Mouse (Mus musculus): ENCODE measurements at regions not wholly inside any gene's neighbourhood (a gene's known extent, or its start where the extent isn't known, plus 50 kb on each side); places are given as distances from the start of the nearest gene placed in this dataset.

- DNase-seq = no peak
Observed at GRCm38 (mm10) chr4:106121306-106121705, 194.7 kb upstream of the Usp24 start.

GRCm38 (mm10) chr4:106123038-106123654, 192.9 kb upstream of the Usp24 start:
- no peak for DNase-seq

GRCm38 (mm10) chr4:106127199-106127598, 188.8 kb upstream of the Usp24 start:
- DNase-seq = no peak

DNA sequence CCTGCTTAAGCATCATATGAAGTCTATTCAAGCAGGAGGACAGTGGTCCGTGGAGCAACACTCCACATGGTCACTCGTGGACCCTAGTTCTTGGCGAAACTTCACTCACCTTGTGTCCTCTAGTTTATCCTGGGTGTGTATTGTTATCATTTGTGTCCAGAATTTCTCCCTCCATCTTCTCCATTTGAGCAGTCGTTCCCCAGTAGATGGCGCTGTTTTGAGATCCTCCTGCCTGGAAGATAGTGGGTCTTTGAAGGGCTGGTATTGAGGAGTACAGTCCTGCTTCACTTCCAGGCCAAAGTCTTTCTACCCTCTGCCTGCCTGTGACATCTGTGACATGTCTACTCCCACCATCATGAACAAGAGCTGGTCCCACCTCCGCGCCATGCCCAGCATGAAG, 188.4 kb upstream of the Usp24 start:
- peak; percentile 7 to 21 for DNase-seq

DNA sequence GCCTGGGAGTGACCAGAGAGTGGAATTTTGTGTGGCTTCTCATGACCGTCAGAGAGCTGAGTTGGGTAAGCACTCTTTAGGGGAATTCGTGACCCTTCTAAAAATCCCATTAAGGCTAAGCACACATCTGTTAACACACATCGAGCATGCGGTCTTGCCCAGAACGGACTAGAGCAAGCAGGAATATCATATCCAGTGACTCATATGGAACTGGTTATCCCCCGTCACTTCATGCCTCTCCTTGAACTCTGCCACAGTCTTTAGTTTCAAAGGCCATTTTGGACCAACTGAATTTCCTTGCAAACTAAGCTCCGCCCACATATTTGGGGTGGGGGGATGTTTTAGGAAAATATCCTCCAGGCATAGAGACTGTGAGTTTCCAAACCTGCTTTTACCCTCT, 186.7 kb upstream of the Usp24 start:
- no peak for DNase-seq

DNA sequence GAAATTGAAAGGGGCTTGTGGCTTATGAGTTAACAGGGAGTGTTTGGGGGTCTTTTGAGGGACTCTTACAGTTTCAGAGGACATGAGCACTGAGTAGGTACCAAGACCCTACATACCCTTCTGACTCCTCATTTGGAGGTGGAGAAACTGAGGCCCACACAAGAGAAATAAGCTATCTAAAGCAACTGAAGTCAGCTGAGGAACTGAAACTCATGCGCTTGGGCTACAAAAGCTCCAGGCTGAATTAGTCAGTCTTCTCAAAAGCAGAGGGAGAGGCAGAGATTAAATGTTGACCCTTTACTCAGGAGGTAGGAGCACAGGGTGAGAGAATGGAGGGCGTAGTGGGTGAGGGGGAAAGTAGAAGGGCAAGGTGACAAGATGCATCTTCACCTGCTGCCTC, 186.2 kb upstream of the Usp24 start:
- no peak for DNase-seq

DNA sequence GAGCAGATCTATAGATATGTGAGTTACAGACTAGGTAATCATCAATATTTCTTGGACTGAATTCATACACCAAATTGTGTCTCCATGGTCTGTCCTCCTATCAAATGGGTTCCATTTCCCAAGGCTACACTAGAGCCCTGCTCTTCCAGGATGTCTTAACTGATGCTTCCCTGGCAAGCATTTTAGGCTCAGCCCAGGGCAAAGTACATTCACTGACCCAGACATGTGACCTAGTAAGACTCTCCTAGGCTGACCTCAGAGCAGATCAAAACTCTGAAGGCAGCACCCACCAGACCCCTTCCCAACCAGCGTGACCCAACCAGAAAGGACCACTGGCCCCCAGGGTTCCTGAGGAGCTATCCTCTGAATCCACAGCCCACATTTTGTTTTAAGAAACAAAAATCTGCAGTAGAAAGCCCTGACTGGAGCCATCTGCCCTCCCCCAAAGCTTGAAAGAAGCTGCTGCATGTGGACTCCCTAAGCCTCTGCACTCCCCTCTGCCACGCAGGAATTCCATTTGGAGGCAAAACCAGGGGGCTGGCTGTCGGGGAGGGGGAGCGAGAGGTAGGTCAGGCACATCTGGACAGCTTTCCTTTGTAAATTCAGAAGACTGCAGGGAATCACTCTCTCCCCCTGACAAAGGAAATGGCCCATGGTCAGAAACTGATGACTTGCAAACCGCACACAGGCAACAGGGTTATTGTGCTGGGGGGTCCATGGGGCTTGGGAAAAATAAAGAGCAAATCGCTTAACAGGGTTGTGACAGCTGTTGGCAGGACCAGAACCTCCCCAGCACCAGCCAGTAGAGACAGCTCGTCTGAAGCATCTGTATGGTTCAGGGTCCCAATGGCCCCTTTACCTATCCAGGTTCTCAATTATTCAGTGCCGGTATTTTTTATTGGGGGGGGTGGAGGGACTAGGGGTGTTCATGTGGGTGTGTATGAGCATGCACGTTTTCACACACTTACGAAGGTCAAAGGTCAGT, 182.0 kb upstream of the Usp24 start:
- DNase-seq = no peak

DNA sequence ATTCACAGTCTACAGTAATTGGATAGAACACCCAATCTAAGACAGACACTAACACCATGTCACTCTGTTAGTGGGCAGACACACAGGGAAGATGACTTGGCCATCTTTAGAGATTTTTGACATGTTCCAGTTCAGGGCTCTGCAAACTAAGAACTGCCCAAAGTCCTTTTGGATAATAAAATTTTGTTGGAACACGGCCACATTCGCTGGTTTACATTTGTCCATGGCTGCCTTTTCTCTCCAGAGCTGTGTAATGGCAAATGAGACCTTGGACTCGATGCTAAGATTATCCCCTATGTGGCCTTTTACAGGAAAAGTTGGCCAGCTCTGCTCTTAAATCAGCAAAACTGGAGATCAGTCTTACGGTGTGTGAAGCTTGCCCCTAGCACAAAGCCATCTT, 173.3 kb upstream of the Usp24 start:
- DNase-seq = no peak

DNA sequence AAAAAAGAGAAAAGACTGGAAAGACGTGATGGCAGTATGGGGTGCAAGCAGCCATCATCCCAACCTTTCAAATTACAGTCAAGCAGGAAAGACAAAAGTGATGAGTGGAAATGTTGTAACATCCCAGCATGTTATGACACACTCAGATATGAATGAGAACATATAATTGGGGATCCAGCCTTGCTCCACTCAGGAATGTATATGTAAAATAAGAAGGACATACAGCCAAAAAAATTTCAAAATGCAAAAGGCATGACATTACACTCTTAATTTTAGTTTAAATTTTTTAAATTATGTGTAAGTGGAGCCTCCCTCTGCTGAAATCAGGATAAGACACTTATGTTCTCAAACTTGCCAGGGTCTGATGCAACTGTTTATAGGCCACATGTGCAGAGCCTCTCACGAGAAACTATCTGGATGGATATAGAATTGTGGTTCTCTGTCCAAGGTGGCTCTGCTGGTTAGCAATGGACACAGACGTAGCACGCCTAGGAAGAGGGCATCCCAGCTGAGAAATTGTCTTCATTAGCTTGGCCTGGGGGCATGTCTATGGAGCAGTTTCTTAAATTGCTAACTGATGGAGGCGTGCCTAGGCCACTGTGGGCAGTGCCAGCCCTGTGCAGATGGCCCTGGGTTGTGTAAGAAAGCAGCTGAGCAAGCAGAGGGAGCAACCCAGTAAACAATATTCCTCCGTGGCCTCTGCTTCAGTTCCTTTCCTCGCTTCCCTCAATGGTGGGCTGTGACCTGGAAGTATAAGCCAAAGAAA, 171.5 kb upstream of the Usp24 start:
- DNase-seq = no peak

DNA sequence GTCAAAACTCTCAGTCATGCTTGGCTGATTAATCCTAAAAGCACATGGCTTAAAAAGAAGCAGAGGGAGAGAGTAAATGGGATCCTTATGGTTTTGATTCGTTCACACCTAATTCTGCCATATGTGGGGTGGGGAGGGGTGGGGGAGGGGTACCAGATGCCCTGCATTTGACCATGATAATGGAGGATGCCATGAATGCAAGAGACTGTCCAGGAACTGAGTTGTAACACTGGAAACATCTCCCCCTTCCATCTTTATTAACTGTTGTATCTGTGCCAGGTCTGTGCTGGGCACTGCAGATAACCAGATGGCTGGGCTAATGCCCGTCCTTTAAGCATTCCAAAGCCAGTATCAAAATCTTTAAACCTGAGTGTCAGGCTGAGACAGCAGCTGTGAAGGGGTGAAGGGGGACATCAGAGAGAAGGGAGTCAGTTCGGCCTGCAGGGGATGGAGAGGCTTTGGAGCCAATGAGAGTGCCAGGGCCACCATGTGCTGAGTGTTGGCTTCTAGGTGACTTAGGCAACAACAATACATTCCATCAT, 169.0 kb upstream of the Usp24 start:
- peak; percentile 15 to 17 for DNase-seq

DNA sequence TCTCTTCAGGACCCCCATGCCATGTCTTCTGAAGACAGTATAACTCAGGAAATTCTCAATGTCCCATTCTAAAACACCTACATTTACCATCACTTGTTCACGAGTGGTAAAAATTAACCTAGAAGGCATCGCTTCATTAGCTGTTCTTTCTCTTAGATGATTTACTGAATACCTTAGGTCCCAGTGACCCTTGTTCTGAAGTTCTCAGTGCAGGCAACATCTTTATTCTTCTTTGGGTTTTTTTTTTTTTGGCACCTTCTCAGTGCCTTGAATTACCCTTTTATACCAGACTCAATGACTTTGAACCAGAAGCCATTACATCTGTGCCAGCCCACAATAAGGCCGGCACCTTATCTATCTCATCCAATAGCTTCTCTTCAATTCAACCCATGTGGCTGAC, 167.1 kb upstream of the Usp24 start:
- DNase-seq = no peak

DNA sequence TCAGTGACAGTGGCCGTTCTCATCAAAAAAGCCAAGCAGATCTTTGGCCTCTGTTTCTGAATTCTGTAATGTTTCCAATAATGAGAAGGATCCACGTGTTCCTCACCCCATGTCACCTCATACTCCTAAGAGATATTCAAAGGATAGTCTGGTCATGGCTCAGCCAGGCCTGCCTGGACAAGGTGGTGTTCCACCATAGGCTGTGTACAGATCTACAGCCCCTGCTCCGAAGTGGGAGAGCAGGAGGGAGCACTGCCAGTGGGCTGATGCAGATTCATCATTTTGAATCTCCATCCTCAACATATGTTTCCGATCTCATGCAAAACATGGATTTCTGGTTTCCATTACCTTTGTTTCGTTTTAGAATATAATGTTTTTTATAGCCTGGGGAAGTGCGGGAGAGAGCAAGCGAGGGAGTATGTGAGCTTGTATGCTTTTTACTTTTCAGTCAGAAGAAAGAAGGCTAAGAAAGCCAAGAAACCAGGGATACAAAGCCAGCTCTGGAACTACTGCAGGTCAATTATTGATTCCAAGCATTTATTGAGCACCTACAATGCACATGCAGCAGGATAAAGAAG, 166.5 kb upstream of the Usp24 start:
- no peak for DNase-seq

- DNase-seq = no peak
Observed at GRCm38 (mm10) chr4:106150775-106151174, 165.2 kb upstream of the Usp24 start.

DNA sequence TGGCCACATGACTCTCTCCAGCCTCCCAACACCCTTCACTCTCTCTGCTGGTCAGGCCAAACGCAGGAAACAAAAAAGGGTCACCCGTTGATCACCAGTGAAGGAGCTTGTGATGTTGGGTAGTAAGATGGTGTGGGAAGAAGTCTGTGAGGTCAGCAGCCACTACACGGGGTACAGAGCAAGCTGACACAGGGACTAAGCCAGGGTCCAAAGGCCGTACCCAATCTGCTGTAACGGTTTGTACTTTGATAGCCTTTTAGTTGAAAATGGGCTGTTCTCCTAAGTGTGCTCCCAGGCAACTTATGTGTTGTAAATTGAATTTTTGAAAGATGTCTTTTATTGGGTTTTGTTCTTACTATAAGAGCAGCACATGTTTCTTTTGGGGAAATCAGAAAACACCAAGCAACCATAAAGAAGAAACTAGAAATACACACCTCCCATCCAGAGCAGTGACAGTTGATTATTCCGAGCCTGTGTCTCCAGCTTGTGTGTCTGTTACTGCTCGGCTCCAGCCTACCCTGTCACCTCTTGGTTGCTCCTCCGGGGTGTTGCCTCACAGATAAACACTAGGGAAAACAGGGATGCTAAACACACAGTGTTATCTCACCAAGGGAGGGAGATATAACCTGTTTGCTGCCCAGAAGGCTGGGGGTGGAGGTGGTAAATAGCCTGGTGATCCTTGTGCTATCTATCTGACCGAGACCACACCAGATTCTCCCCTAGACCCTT, 158.4 kb upstream of the Usp24 start:
- no peak for DNase-seq

GRCm38 (mm10) chr4:106161592-106161991, 154.4 kb upstream of the Usp24 start:
- no peak for DNase-seq

DNA sequence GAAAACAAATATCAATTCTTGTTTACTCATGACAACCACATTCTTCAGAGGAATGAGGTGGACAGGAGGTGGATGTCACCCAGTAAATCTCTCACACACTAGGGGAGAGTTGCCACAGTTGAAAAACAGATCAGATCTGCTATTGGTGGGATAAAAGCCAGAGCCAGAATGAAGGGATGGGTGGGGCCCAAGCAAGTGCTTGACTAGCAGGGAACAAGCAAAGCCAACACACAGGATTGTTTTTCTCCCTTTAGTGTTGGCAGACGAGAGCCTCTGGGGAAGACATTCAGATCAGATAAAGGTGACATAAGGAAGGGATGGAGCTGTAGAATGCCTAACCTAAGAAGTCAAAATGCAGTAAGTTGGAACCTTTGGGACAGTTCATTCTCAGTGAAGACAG, 153.5 kb upstream of the Usp24 start:
- DNase-seq = no peak

DNA sequence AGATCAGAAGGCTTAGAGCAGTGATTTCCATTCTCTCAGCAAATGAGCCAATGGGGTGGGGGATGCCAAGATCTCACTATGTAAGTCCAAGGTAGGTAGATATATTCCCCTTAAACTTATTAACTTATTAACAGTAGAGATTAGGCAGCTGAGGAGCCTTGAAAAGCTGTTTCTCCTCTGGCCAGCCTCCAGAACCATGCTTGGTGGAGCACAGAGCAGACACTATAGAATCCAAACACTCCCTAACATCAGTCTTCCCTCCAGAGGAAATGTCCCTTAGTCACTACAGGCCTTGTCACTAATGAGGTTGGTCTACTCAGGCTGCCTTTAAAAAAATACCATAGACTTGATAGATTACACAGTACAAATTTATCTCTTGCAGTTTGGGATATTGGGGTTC, 152.8 kb upstream of the Usp24 start:
- DNase-seq = no peak

DNA sequence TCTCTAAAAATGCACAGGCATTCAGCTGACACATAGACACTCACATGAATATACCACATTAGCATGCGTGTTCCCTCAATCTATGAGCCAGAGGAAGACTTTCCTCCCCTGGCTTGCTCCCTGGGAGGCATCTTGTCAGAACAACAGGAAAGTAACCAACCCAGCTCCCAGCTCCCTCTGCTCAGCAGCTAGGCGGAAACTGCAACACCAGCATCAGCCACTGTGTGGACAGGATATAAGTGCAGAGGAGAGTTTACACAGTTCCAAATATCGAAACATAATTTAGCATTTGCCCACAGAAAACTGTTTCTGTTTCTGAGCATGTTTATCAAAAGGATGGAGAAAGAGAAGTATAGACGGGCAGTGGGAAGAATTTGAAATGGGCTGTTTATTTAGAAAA, 148.3 kb upstream of the Usp24 start:
- DNase-seq = no peak

- DNase-seq = no peak
Observed at GRCm38 (mm10) chr4:106168741-106169140, 147.3 kb upstream of the Usp24 start.

- DNase-seq = no peak
Observed at GRCm38 (mm10) chr4:106169466-106169865, 146.5 kb upstream of the Usp24 start.

GRCm38 (mm10) chr4:106170731-106171130, 145.3 kb upstream of the Usp24 start:
- no peak for DNase-seq

DNA sequence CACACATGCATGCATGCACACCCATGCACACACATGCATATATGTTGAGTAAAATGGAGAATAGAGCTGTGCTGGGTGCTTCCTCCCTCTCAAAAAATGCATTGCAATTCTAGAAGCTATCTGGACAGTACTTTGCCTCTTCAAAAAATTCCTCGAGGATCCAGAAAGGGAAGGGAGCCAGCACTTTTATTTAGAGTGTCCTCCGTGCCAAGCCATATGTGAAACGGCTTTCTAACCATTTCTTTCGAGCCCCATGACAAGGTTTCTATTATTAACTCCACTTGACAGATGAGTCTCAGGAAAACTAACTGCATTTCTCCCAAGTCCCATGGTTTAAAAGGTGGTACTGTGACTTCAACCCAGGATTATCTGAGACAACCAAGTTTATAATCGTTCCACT, 140.7 kb upstream of the Usp24 start:
- DNase-seq = no peak
